Mouse (Mus musculus): ENCODE data around the gene Sept6. TPM values are rescaled to one million over a fixed set of nuclear protein-coding genes. Genes with fewer than 3 reads are reported as not detected.

The Sept6 gene
- 163 TPM for polyA plus RNA-seq (2017; shearing (Covaris generic))

GRCm38 (mm10) chrX:36991694-36992093 is at the start of gene Sept6:
TSS of gene Sept6 (minus strand) at chrX:36991794.

GRCm38 (mm10) chrX:36902321-36903114 is 89.1 kb downstream of the Sept6 start, which contains the start of gene Nkrf:
TSS of gene Nkrf (minus strand) at chrX:36902899.

DNA sequence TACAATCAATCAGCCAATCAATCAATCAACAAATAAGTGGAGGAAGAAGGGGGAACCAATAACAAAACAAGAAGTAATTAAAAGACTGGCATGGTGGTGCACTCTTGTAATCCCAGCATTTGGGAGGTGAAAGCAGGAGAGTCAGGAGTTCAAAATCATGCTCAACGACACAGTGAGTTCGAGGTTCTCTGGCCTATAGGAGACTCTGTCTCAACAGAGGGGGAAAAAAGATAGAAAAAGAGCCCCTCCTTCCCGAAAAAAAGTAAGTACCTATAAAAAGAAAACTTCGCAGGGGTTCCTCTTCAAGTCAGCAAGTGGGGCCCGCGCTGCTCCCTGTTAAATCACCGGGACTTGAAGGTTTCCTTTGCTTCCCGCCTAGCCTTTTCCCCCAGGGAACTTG is 117.8 kb downstream of the Sept6 start, which contains the start of the genes Ube2a and C330007P06Rik:
Gene Ube2a, plus strand, starts transcription at position 136 of the 400 bp plus-strand sequence.
Gene C330007P06Rik, minus strand, starts transcription at position 347 of the 400 bp plus-strand sequence.

Other genes with a start within 250 kb of the Sept6 start
- 0.77 TPM for gene Slc25a43, start 248.1 kb downstream of the Sept6 start, polyA plus RNA-seq (2017; shearing (Covaris generic))
- gene Slc25a5, start 196.1 kb downstream of the Sept6 start, polyA plus RNA-seq (2017; shearing (Covaris generic)): 771 TPM
- 128 TPM for gene Ube2a, start 117.9 kb downstream of the Sept6 start, polyA plus RNA-seq (2017; shearing (Covaris generic))
- gene C330007P06Rik, start 117.7 kb downstream of the Sept6 start, polyA plus RNA-seq (2017; shearing (Covaris generic)): 26.2 TPM
- 1.5 TPM for gene Nkrf, start 88.9 kb downstream of the Sept6 start, polyA plus RNA-seq (2017; shearing (Covaris generic))
- gene Sowahd, start 57.1 kb upstream of the Sept6 start, polyA plus RNA-seq (2017; shearing (Covaris generic)): not detected
- 621 TPM for gene Rpl39, start 93.6 kb upstream of the Sept6 start, polyA plus RNA-seq (2017; shearing (Covaris generic))
- 26.0 TPM for gene Upf3b, start 118.5 kb upstream of the Sept6 start, polyA plus RNA-seq (2017; shearing (Covaris generic))
- 24.4 TPM for gene Nkap, start 135.0 kb upstream of the Sept6 start, polyA plus RNA-seq (2017; shearing (Covaris generic))
- gene Akap14, start 177.0 kb upstream of the Sept6 start, polyA plus RNA-seq (2017; shearing (Covaris generic)): 0.15 TPM
- 270 TPM for gene Ndufa1, start 199.4 kb upstream of the Sept6 start, polyA plus RNA-seq (2017; shearing (Covaris generic))
- gene Rnf113a1, start 199.5 kb upstream of the Sept6 start, polyA plus RNA-seq (2017; shearing (Covaris generic)): 12.8 TPM
- gene Gm9, start 219.2 kb upstream of the Sept6 start, polyA plus RNA-seq (2017; shearing (Covaris generic)): not detected
- gene Rhox1, start 230.5 kb upstream of the Sept6 start, polyA plus RNA-seq (2017; shearing (Covaris generic)): not detected

Data from activated CD4-positive, CD25-positive, alpha-beta regulatory T cell, adult 9 weeks (primary cell).